Mouse (Mus musculus): ENCODE data around the gene Sh2d6. TPM values are rescaled to one million over a fixed set of nuclear protein-coding genes. Genes with fewer than 3 reads are reported as not detected.

The Sh2d6 gene
- total and polyA plus RNA-seq, 2 experiments from 2014 or later = 0.48 TPM; not detected in 1

DNA sequence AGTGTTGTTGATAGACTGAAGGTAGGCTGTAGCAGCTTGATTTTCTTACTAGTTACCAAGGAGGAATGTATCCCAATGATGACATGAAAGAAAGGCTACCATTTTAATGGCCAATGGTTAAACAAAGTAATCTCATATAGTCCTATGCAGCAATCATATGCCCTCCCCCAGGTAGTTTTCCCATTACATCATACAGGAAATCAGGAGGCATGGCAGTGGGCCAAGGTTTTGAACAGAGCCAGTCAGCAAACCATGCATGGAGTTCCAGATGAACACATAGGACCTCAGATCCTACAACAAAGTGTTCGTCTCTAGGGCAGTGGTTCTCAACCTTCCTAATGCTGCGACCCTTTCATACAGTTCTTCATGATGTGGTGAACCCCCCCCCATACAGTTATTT lies 17.6 kb downstream of the Sh2d6 start:
- no peak overlapping the region for H3K27ac ChIP-seq (ENCODE audit: low read depth, low read length)
- WGBS = 85% methylated on average over 2 of the region's 2 CpGs
- DNase-seq (ENCODE audit: low spot score) (no peak), ATAC-seq (ENCODE audit: low FRiP score) (no peak)
- H3K9ac ChIP-seq (replicated peaks; ENCODE audit: low read length, poor library complexity, severe bottlenecking) = no peak overlapping the region
- no peak overlapping the region for H3K4me2 ChIP-seq (ENCODE audit: low read depth, low read length, poor library complexity, severe bottlenecking)
- H3K36me3 ChIP-seq (ENCODE audit: insufficient read depth, low read length) = no peaks in the 10 kb centered on the region
- H3K4me3 ChIP-seq (ENCODE audit: low read depth, low read length) = no peak overlapping the region
- no peak for TF ChIP-seq CTCF (IDR thresholded peaks at IDR 0.05)
- H3K9me3 ChIP-seq (ENCODE audit: low read length) = no peaks in the 10 kb centered on the region
- no peaks in the 10 kb centered on the region for H3K4me1 ChIP-seq (ENCODE audit: insufficient read depth, low read length)
- H3K27me3 ChIP-seq (ENCODE audit: insufficient read depth, low read length) = no peaks in the 10 kb centered on the region

DNA sequence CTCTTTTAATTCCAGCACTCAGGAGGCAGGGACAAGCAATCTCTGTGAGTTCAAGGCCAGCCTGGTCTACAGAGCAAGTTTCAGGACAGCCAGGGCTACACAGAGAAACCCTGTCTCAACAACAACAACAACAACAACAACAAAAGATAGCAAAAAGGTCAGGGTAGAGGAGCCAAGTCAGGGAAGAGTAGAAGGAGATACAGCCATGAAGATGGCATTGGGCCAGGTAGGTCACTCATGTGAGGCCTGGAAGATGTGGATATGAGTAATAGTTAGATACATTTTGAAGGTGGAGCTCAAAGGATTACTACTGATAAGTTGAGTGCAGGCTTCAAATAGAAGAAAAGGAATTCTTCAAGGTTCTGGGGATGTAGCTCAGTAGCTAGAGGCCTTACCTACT lies 18.2 kb downstream of the Sh2d6 start:
- Histone ChIP-seq H3K4me3 (ENCODE audit: low read depth, low read length) (no peak overlapping the region), H3K9ac (replicated peaks; ENCODE audit: low read length, poor library complexity, severe bottlenecking) (no peak overlapping the region), H3K9me3 (ENCODE audit: low read length) (no peaks in the 10 kb centered on the region), H3K4me2 (ENCODE audit: low read depth, low read length, poor library complexity, severe bottlenecking) (no peak overlapping the region), H3K27me3 (ENCODE audit: insufficient read depth, low read length) (no peaks in the 10 kb centered on the region), H3K36me3 (ENCODE audit: insufficient read depth, low read length) (no peaks in the 10 kb centered on the region), H3K27ac (ENCODE audit: low read depth, low read length) (no peak overlapping the region), H3K4me1 (ENCODE audit: insufficient read depth, low read length) (no peaks in the 10 kb centered on the region)
- DNase-seq (ENCODE audit: low spot score) (no peak), ATAC-seq (ENCODE audit: low FRiP score) (no peak)
- no peak for TF ChIP-seq CTCF (IDR thresholded peaks at IDR 0.05)

DNA sequence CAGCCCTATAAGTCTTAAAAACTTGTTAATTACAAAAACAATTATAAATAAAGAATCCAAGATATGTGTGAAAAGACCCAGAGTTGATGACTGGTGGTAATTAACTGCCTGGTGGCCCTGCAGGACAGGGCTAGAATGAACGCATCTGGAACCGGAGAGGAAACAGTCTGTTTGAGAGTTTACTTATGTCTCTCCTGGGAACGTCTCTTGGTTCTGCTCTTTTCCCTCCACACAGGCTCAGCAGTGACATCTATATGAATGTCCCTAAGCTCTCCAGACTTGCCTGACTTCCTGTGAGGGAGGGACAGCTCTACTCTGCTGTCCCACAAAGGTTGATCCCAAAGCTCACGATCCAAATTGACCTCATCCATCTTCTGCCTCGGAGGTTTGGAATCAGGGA lies 22.6 kb downstream of the Sh2d6 start:
- no peak overlapping the region for H3K27ac ChIP-seq (ENCODE audit: low read depth, low read length)
- no peak for TF ChIP-seq CTCF (IDR thresholded peaks at IDR 0.05)
- WGBS = 83% methylated on average over 5 of the region's 5 CpGs
- H3K36me3 ChIP-seq (ENCODE audit: insufficient read depth, low read length) = no peaks in the 10 kb centered on the region
- no peaks in the 10 kb centered on the region for H3K4me1 ChIP-seq (ENCODE audit: insufficient read depth, low read length)
- H3K9ac ChIP-seq (replicated peaks; ENCODE audit: low read length, poor library complexity, severe bottlenecking) = no peak overlapping the region
- no peaks in the 10 kb centered on the region for H3K27me3 ChIP-seq (ENCODE audit: insufficient read depth, low read length)
- H3K9me3 ChIP-seq (ENCODE audit: low read length) = no peaks in the 10 kb centered on the region
- ATAC-seq (ENCODE audit: low FRiP score) (no peak), DNase-seq (ENCODE audit: low spot score) (no peak)
- no peak overlapping the region for H3K4me3 ChIP-seq (ENCODE audit: low read depth, low read length)
- no peak overlapping the region for H3K4me2 ChIP-seq (ENCODE audit: low read depth, low read length, poor library complexity, severe bottlenecking)

DNA sequence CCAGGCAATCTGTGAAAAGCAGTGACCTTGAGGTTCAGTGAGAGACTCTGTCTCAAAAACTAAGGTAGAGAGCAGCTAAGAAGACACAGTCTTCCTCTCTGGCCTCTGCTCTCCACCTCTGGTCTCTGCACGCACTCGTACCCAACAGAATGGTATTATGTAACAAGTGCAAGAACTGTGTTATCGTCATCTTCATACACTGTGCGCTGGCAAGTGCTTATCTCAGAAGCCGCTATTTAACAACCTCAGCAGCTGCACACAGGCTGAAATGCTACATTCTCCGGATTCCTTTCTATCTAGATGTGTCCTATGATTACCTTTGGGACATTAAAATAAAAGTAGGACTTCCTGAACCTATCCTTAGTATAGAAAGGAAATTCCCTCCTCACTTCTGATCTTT lies 28.6 kb downstream of the Sh2d6 start:
- no peaks in the 10 kb centered on the region for H3K9me3 ChIP-seq (ENCODE audit: low read length)
- no peak overlapping the region for H3K4me3 ChIP-seq (ENCODE audit: low read depth, low read length)
- no peak for TF ChIP-seq CTCF (IDR thresholded peaks at IDR 0.05)
- no peaks in the 10 kb centered on the region for H3K36me3 ChIP-seq (ENCODE audit: insufficient read depth, low read length)
- H3K27ac ChIP-seq (ENCODE audit: low read depth, low read length) = no peak overlapping the region
- ATAC-seq (ENCODE audit: low FRiP score) (no peak), DNase-seq (ENCODE audit: low spot score) (no peak)
- H3K9ac ChIP-seq (replicated peaks; ENCODE audit: low read length, poor library complexity, severe bottlenecking) = no peak overlapping the region
- H3K4me2 ChIP-seq (ENCODE audit: low read depth, low read length, poor library complexity, severe bottlenecking) = no peak overlapping the region
- H3K27me3 ChIP-seq (ENCODE audit: insufficient read depth, low read length) = no peaks in the 10 kb centered on the region
- 91% methylated on average over 6 of the region's 6 CpGs for WGBS
- no peaks in the 10 kb centered on the region for H3K4me1 ChIP-seq (ENCODE audit: insufficient read depth, low read length)

DNA sequence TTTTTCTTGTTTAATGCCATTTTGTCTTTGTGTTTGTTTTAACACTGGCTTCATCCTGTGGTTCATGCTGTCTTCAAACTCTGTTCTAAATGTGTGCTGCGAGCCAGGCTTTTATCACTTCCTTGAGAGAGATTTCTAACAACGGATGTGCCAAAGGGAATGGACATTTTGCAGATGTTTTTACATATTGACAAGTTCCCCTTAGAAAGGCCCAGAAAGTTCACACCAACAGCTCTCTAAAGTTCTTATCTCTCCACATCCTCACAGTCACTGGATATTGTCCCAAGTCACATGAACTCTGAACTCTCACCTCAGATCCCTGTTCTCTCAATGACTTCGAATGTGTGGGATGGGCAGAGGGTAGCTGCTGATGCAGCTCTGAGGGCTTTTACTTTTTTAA lies 30.4 kb downstream of the Sh2d6 start:
- no peak overlapping the region for H3K27ac ChIP-seq (ENCODE audit: low read depth, low read length)
- no peak for TF ChIP-seq CTCF (IDR thresholded peaks at IDR 0.05)
- no peaks in the 10 kb centered on the region for H3K4me1 ChIP-seq (ENCODE audit: insufficient read depth, low read length)
- DNase-seq (ENCODE audit: low spot score) (no peak), ATAC-seq (ENCODE audit: low FRiP score) (no peak)
- no peaks in the 10 kb centered on the region for H3K27me3 ChIP-seq (ENCODE audit: insufficient read depth, low read length)
- H3K9ac ChIP-seq (replicated peaks; ENCODE audit: low read length, poor library complexity, severe bottlenecking) = no peak overlapping the region
- H3K4me2 ChIP-seq (ENCODE audit: low read depth, low read length, poor library complexity, severe bottlenecking) = no peak overlapping the region
- H3K9me3 ChIP-seq (ENCODE audit: low read length) = no peaks in the 10 kb centered on the region
- no peaks in the 10 kb centered on the region for H3K36me3 ChIP-seq (ENCODE audit: insufficient read depth, low read length)
- no peak overlapping the region for H3K4me3 ChIP-seq (ENCODE audit: low read depth, low read length)
- WGBS = 83% methylated on average over 3 of the region's 3 CpGs

DNA sequence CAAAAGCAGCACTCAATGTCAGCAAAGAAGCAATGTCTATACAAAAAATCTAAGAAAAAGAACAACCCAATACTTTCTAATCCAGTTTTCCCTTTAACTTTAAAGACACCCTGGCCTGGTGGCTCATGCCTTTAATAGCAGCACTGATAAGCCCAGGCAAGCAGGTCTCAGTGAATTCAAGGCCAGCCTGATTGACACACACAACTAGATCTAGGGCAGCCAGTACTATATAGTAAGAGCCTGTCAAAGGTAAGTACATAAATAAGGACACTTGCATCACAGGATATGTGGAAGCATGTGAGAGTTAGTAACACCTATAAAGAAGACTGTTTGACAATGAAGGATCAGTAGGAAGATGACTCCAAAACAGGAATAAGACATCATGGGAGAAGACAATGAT lies 32.0 kb downstream of the Sh2d6 start:
- no peaks in the 10 kb centered on the region for H3K9me3 ChIP-seq (ENCODE audit: low read length)
- ATAC-seq (ENCODE audit: low FRiP score) (no peak), DNase-seq (ENCODE audit: low spot score) (no peak)
- no peak overlapping the region for H3K4me3 ChIP-seq (ENCODE audit: low read depth, low read length)
- TF ChIP-seq CTCF (IDR thresholded peaks at IDR 0.05) = no peak
- no peak overlapping the region for H3K27ac ChIP-seq (ENCODE audit: low read depth, low read length)
- no peaks in the 10 kb centered on the region for H3K4me1 ChIP-seq (ENCODE audit: insufficient read depth, low read length)
- no peaks in the 10 kb centered on the region for H3K27me3 ChIP-seq (ENCODE audit: insufficient read depth, low read length)
- no peaks in the 10 kb centered on the region for H3K36me3 ChIP-seq (ENCODE audit: insufficient read depth, low read length)
- H3K4me2 ChIP-seq (ENCODE audit: low read depth, low read length, poor library complexity, severe bottlenecking) = no peak overlapping the region
- H3K9ac ChIP-seq (replicated peaks; ENCODE audit: low read length, poor library complexity, severe bottlenecking) = no peak overlapping the region

DNA sequence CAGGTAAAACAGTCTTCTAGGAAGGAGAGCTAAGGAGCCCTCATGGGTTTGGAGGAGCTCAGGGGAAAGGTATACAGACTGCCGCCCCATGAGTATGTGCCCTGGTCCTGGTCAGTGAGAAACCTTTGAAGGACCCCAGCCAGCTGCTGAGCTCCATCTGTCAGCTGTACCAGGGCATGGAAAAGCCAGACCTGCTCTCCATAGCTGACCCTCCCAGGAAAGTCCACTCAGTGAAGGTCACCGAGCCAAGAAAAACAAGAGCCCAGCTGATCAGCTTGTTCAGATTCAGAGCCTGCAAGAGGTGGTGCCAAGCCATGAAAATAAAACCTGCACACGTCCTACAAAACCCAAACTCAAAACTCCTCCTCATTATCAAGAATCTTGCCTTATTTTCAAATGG lies 32.7 kb downstream of the Sh2d6 start:
- no peak for TF ChIP-seq CTCF (IDR thresholded peaks at IDR 0.05)
- no peaks in the 10 kb centered on the region for H3K9me3 ChIP-seq (ENCODE audit: low read length)
- no peak overlapping the region for H3K4me2 ChIP-seq (ENCODE audit: low read depth, low read length, poor library complexity, severe bottlenecking)
- WGBS = 64% methylated on average over 3 of the region's 3 CpGs
- no peak for DNase-seq (ENCODE audit: low spot score)
- H3K4me1 ChIP-seq (ENCODE audit: insufficient read depth, low read length) = no peaks in the 10 kb centered on the region
- H3K9ac ChIP-seq (replicated peaks; ENCODE audit: low read length, poor library complexity, severe bottlenecking) = no peak overlapping the region
- no peaks in the 10 kb centered on the region for H3K36me3 ChIP-seq (ENCODE audit: insufficient read depth, low read length)
- no peak overlapping the region for H3K4me3 ChIP-seq (ENCODE audit: low read depth, low read length)
- ATAC-seq (ENCODE audit: low FRiP score) = no peak
- no peaks in the 10 kb centered on the region for H3K27me3 ChIP-seq (ENCODE audit: insufficient read depth, low read length)
- H3K27ac ChIP-seq (ENCODE audit: low read depth, low read length) = no peak overlapping the region

Measured in midbrain, postnatal 0 days (tissue).